Mouse (Mus musculus): Measurements from ENCODE around the gene Sept9. TPM values are rescaled to one million over a fixed set of nuclear protein-coding genes. Genes with fewer than 3 reads are reported as not detected.
A peak's percentile ranks its signal among the peaks of the same experiment; 100 is the strongest.

Sept9 gene
- total RNA-seq, 2 experiments from 2014 or later: 11.5 to 13.6 TPM

GRCm38 (mm10) chr11:117354107-117354506, 154.6 kb downstream of the Sept9 start:
- intact Hi-C loops (cut with DNase I): no loop called here
- TF ChIP-seq CTCF (IDR thresholded peaks at IDR 0.05): no peak
- no peak overlapping the region for H3K4me3 ChIP-seq
- peak; percentile 80 for DNase-seq
- peak overlapping the region; percentile 52 for H3K27ac ChIP-seq

GRCm38 (mm10) chr11:117356937-117357336, 157.5 kb downstream of the Sept9 start:
- no peak for DNase-seq
- Histone ChIP-seq H3K27ac (no peak overlapping the region), H3K4me3 (no peak overlapping the region)
- intact Hi-C loops (cut with DNase I): loop anchor here (5.0 kb wide), 1 partner anchor 285 kb away; no protein-coding TSS in a partner anchor
- TF ChIP-seq CTCF (IDR thresholded peaks at IDR 0.05): no peak

- H3K27ac ChIP-seq: no peak overlapping the region
- DNase-seq: peak; percentile 93
- no peak overlapping the region for H3K4me3 ChIP-seq
- peak; percentile 100 for TF ChIP-seq CTCF (IDR thresholded peaks at IDR 0.05)
- intact Hi-C loops (cut with DNase I): loop anchor here (1.0 to 5.0 kb wide), 4 partner anchors 45 to 286 kb away; no protein-coding TSS in a partner anchor
Measured at GRCm38 (mm10) chr11:117357916-117358639, 158.6 kb downstream of the Sept9 start.

GRCm38 (mm10) chr11:117359161-117359560, 159.7 kb downstream of the Sept9 start:
- intact Hi-C loops (cut with DNase I): loop anchor here (2.0 to 5.0 kb wide), 3 partner anchors 46 to 287 kb away; no protein-coding TSS in a partner anchor
- no peak overlapping the region for H3K27ac ChIP-seq
- no peak for DNase-seq
- H3K4me3 ChIP-seq: no peak overlapping the region
- TF ChIP-seq CTCF (IDR thresholded peaks at IDR 0.05): no peak

- DNase-seq: peak; percentile 78
- intact Hi-C loops (cut with DNase I): loop anchor here (2.0 to 5.0 kb wide), 3 partner anchors 47 to 288 kb away; no protein-coding TSS in a partner anchor
- peak; percentile 94 for TF ChIP-seq CTCF (IDR thresholded peaks at IDR 0.05)
- Histone ChIP-seq H3K27ac (no peak overlapping the region), H3K4me3 (no peak overlapping the region)
Measured at GRCm38 (mm10) chr11:117359870-117360269, 160.4 kb downstream of the Sept9 start.

- no peak for DNase-seq
- no peak for TF ChIP-seq CTCF (IDR thresholded peaks at IDR 0.05)
- Histone ChIP-seq H3K27ac (no peak overlapping the region), H3K4me3 (no peak overlapping the region)
- intact Hi-C loops (cut with DNase I): no loop called here
Measured at GRCm38 (mm10) chr11:117360561-117360960, 161.1 kb downstream of the Sept9 start.

- intact Hi-C loops (cut with DNase I): no loop called here
- H3K27ac ChIP-seq: no peak overlapping the region
- no peak for DNase-seq
- TF ChIP-seq CTCF (IDR thresholded peaks at IDR 0.05): no peak; the same call in 1 of the 2 replicates
- H3K4me3 ChIP-seq: no peak overlapping the region
Measured at GRCm38 (mm10) chr11:117362307-117362706, 162.8 kb downstream of the Sept9 start.

GRCm38 (mm10) chr11:117363918-117364317, 164.5 kb downstream of the Sept9 start:
- no peak for TF ChIP-seq CTCF (IDR thresholded peaks at IDR 0.05)
- no peak overlapping the region for H3K4me3 ChIP-seq
- intact Hi-C loops (cut with DNase I): no loop called here
- no peak for DNase-seq
- H3K27ac ChIP-seq: no peak overlapping the region

- no peak overlapping the region for H3K27ac ChIP-seq
- H3K4me3 ChIP-seq: no peak overlapping the region
- intact Hi-C loops (cut with DNase I): no loop called here
- peak; percentile 46 for DNase-seq
- peak; percentile 75 for TF ChIP-seq CTCF (IDR thresholded peaks at IDR 0.05)
Measured at GRCm38 (mm10) chr11:117366426-117366825, 167.0 kb downstream of the Sept9 start.

GRCm38 (mm10) chr11:117366861-117367357, 167.4 kb downstream of the Sept9 start:
- intact Hi-C loops (cut with DNase I): no loop called here
- no peak for DNase-seq
- H3K27ac ChIP-seq: no peak overlapping the region
- H3K4me3 ChIP-seq: no peak overlapping the region
- no peak for TF ChIP-seq CTCF (IDR thresholded peaks at IDR 0.05)

- Histone ChIP-seq H3K4me3 (no peak overlapping the region), H3K27ac (no peak overlapping the region)
- intact Hi-C loops (cut with DNase I): no loop called here
- DNase-seq: no peak
- no peak for TF ChIP-seq CTCF (IDR thresholded peaks at IDR 0.05)
Measured at GRCm38 (mm10) chr11:117367937-117368336, 168.5 kb downstream of the Sept9 start.

GRCm38 (mm10) chr11:117369347-117369746, 169.9 kb downstream of the Sept9 start:
- DNase-seq: no peak
- Histone ChIP-seq H3K4me3 (no peak overlapping the region), H3K27ac (no peak overlapping the region)
- intact Hi-C loops (cut with DNase I): no loop called here
- no peak for TF ChIP-seq CTCF (IDR thresholded peaks at IDR 0.05)

- no peak for DNase-seq
- no peak overlapping the region for H3K27ac ChIP-seq
- intact Hi-C loops (cut with DNase I): no loop called here
- H3K4me3 ChIP-seq: no peak overlapping the region
- TF ChIP-seq CTCF (IDR thresholded peaks at IDR 0.05): no peak
Measured at GRCm38 (mm10) chr11:117370262-117370850, 170.9 kb downstream of the Sept9 start.
